Mouse (Mus musculus) E14TG2a.4 (cell line): ENCODE results near the gene Vldlr.

ENCODE experiments used
- CTCF ChIP-seq: conservative IDR thresholded peaks from 2 replicates; pipeline ENCODE4 v1.5.1; 2014; ENCODE audit warnings: low read length
- NANOG ChIP-seq: IDR thresholded peaks from 2 replicates; pipeline ENCODE4 v1.6.1; 2014; ENCODE audit warnings: borderline replicate concordance, low read length, mixed read lengths
- POU5F1 ChIP-seq: IDR thresholded peaks from 2 replicates; pipeline ENCODE4 v1.6.1; 2014; ENCODE audit warnings: low read length, borderline replicate concordance

DNA sequence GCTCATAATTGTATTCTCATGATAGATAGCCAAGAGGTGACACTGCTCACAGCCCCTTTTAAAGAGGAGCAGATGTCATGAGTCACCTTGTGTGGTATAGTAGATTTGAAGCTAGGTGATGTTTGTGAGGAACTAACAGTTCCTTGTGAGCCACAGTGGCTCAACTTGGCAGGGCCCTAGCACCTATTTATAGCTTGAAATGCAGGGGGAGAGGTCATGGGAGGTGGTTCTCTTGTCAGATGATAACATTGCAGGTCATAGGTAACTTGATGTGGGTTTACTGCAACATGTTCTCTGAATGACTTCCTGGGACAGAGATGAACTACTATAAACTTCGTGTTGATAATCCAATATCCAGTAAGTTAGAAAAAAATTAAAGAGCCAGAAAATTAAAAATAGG is 40.7 kb upstream of the Vldlr start:
- TF ChIP-seq CTCF (no peak), POU5F1 (no peak), NANOG (no peak)
